Mouse (Mus musculus) embryonic fibroblast, embryonic 13.5 days (primary cell): ENCODE measurements around the gene Tbc1d2.

Experiments
- CTCF ChIP-seq: IDR thresholded peaks from 2 replicates; pipeline ENCODE4 v1.5.1; 2011; ENCODE audit warnings: mild to moderate bottlenecking, control low read depth, low read length, moderate library complexity, borderline replicate concordance; ENCODE audit not compliant: insufficient read depth
- POLR2A ChIP-seq: IDR thresholded peaks from 2 replicates; pipeline ENCODE4 v1.6.1; 2011; ENCODE audit warnings: low read depth, mild to moderate bottlenecking, control low read depth, low read length, moderate library complexity

DNA sequence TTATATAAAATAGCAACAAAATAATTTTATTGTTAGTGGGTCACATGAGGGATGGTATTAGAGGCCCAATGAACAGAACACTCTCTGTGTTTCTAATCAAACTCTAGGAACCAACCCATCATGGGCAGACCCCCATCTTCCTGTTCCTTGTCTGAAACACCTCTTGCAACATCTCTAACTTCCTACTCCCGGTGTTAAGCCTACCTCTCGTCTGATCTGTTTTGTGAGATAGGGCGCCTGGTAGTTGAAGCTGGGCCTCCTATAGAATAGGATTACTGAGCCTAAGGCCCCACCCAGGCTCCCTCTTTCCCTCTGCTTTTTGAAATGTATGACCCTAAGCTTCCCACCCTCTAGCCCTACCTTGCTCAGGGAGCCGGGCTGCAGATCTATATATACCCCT lies 59.2 kb downstream of the Tbc1d2 start:
- TF ChIP-seq POLR2A = no peak
- TF ChIP-seq CTCF = no peak
